Mouse (Mus musculus) stomach, embryonic 16.5 days (tissue): ENCODE results near the gene Dnmt3a. TPM values are rescaled to one million over a fixed set of nuclear protein-coding genes. Genes with fewer than 3 reads are reported as not detected.
A peak's percentile ranks its signal among the peaks of the same experiment; 100 is the strongest.

Experiments
- ATAC-seq: fragments of 200-750 bp; cut with Nextera tagmentation; 2 replicates; pipeline ENCODE4 v1.8.0; 2017; ENCODE audit warnings: moderate number of reproducible peaks, moderate TSS enrichment; ENCODE audit not compliant: insufficient read depth, low FRiP score
- H3K27ac ChIP-seq: fragments of 300-500 bp; sonication (generic); 2 replicates; pipeline ENCODE4 v1.5.1; 2014; ENCODE audit warnings: low read length
- H3K27me3 ChIP-seq: fragments of 300-500 bp; sonication (generic); 2 replicates; pipeline ENCODE4 v1.6.1; 2014; ENCODE audit warnings: low read length, control low read depth, mixed read lengths; ENCODE audit not compliant: control insufficient read depth, insufficient read depth
- H3K36me3 ChIP-seq: fragments of 300-500 bp; sonication (generic); 2 replicates; pipeline ENCODE4 v1.6.1; 2014; ENCODE audit warnings: low read length; ENCODE audit not compliant: control insufficient read depth, insufficient read depth
- H3K4me1 ChIP-seq: fragments of 300-500 bp; sonication (generic); 2 replicates; pipeline ENCODE4 v1.6.1; 2014; ENCODE audit warnings: low read length, control low read depth, mixed read lengths; ENCODE audit not compliant: control insufficient read depth, insufficient read depth
- H3K4me2 ChIP-seq: fragments of 300-500 bp; sonication (generic); 2 replicates; pipeline ENCODE4 v1.6.1; 2014; ENCODE audit warnings: low read depth, low read length, mixed read lengths
- H3K4me3 ChIP-seq: fragments of 300-500 bp; sonication (generic); replicated peaks from 2 replicates; pipeline ENCODE4 v1.5.1; 2014; ENCODE audit warnings: mild to moderate bottlenecking, low read length
- H3K9ac ChIP-seq: fragments of 300-500 bp; sonication (generic); 2 replicates; pipeline ENCODE4 v1.6.1; 2014; ENCODE audit warnings: low read length
- H3K9me3 ChIP-seq: fragments of 300-500 bp; sonication (generic); replicated peaks from 2 replicates; pipeline ENCODE4 v1.6.1; 2016; ENCODE audit warnings: low read length, control low read depth; ENCODE audit not compliant: control insufficient read depth
- WGBS: fragments of 180-500 bp; shearing (Covaris S2); extraction: QIAGEN DNeasy Blood & Tissue Kit; methylation state at CpG from one replicate; pipeline ENCODE4 v1.1.7; 2014; 5-methylcytosine and 5-hydroxymethylcytosine counted together
- polyA plus RNA-seq: library from polyadenylated mRNA; unstranded; fragments of >200 nt; fragmentation: Nextera tagmentation; extraction: Ambion mirVana; gene quantifications from 2 replicates; pipeline ENCODE4 v1.2.1, GENCODE M21; 2015

Dnmt3a gene
- polyA plus RNA-seq: 49.6 and 60.4 TPM in 2 replicates

GRCm38 (mm10) chr12:3805852-3806251, at the start of gene Dnmt3a:
Dnmt3a (plus strand) TSS chr12:3806007.
- H3K9me3 ChIP-seq: no peaks in the 10 kb centered on the region
- H3K36me3 ChIP-seq: no peaks in the 10 kb centered on the region
- H3K27ac ChIP-seq: peak within 1 kb of the TSS; percentile 96
- peak within 1 kb of the TSS; percentile 59 for H3K4me2 ChIP-seq
- ATAC-seq: no peak
- H3K27me3 ChIP-seq: no peaks in the 10 kb centered on the region
- peaks cover 29% of the 10 kb centered on the region for H3K4me1 ChIP-seq
- WGBS: 18% methylated on average over 4 of the region's 4 CpGs
- peak within 1 kb of the TSS; percentile 78 for H3K4me3 ChIP-seq
- peak within 1 kb of the TSS; percentile 99 for H3K9ac ChIP-seq

GRCm38 (mm10) chr12:3756216-3756615, 49.6 kb upstream of the Dnmt3a start:
- ATAC-seq: no peak
- no peaks in the 10 kb centered on the region for H3K9me3 ChIP-seq
- WGBS: 85% methylated on average over 3 of the region's 3 CpGs
- no peaks in the 10 kb centered on the region for H3K27me3 ChIP-seq
- no peak overlapping the region for H3K4me3 ChIP-seq
- peaks cover 11% of the 10 kb centered on the region for H3K4me1 ChIP-seq
- H3K36me3 ChIP-seq: no peaks in the 10 kb centered on the region
- no peak overlapping the region for H3K4me2 ChIP-seq
- no peak overlapping the region for H3K9ac ChIP-seq
- no peak overlapping the region for H3K27ac ChIP-seq

- H3K4me2 ChIP-seq: no peak overlapping the region
- no peaks in the 10 kb centered on the region for H3K9me3 ChIP-seq
- WGBS: 61% methylated on average over 3 of the region's 3 CpGs
- peaks cover 11% of the 10 kb centered on the region for H3K4me1 ChIP-seq
- no peaks in the 10 kb centered on the region for H3K36me3 ChIP-seq
- H3K27me3 ChIP-seq: no peaks in the 10 kb centered on the region
- no peak overlapping the region for H3K4me3 ChIP-seq
- no peak overlapping the region for H3K9ac ChIP-seq
- peak overlapping the region; percentile 69 for H3K27ac ChIP-seq
- peak; percentile 73 for ATAC-seq
Observed at GRCm38 (mm10) chr12:3758127-3758526, 47.7 kb upstream of the Dnmt3a start.

GRCm38 (mm10) chr12:3759419-3759818, 46.4 kb upstream of the Dnmt3a start:
- peak overlapping the region; percentile 77 for H3K27ac ChIP-seq
- WGBS: 5% methylated on average over 4 of the region's 4 CpGs
- no peak overlapping the region for H3K4me3 ChIP-seq
- peaks cover 11% of the 10 kb centered on the region for H3K4me1 ChIP-seq
- H3K4me2 ChIP-seq: peak overlapping the region; percentile 9; the same call in 1 of the 2 replicates
- no peaks in the 10 kb centered on the region for H3K27me3 ChIP-seq
- peak; percentile 86 for ATAC-seq
- no peaks in the 10 kb centered on the region for H3K36me3 ChIP-seq
- H3K9me3 ChIP-seq: no peaks in the 10 kb centered on the region
- peak overlapping the region; percentile 35; the same call in 1 of the 2 replicates for H3K9ac ChIP-seq

GRCm38 (mm10) chr12:3760876-3761590, 44.8 kb upstream of the Dnmt3a start:
- WGBS: 68% methylated on average over 4 of the region's 4 CpGs
- Histone ChIP-seq H3K9me3 (no peaks in the 10 kb centered on the region), H3K36me3 (no peaks in the 10 kb centered on the region), H3K9ac (no peak overlapping the region), H3K27me3 (no peaks in the 10 kb centered on the region), H3K4me2 (no peak overlapping the region), H3K4me3 (no peak overlapping the region), H3K4me1 (peaks cover 11% of the 10 kb centered on the region), H3K27ac (no peak overlapping the region)
- no peak for ATAC-seq

- no peaks in the 10 kb centered on the region for H3K9me3 ChIP-seq
- peaks cover 11% of the 10 kb centered on the region for H3K4me1 ChIP-seq
- WGBS: 56% methylated on average over 6 of the region's 6 CpGs
- H3K9ac ChIP-seq: no peak overlapping the region
- no peaks in the 10 kb centered on the region for H3K27me3 ChIP-seq
- no peak overlapping the region for H3K4me2 ChIP-seq
- no peak overlapping the region for H3K27ac ChIP-seq
- no peak overlapping the region for H3K4me3 ChIP-seq
- H3K36me3 ChIP-seq: no peaks in the 10 kb centered on the region
- ATAC-seq: no peak
Observed at GRCm38 (mm10) chr12:3761591-3762295, 44.1 kb upstream of the Dnmt3a start.

- ATAC-seq: no peak
- peaks cover 7% of the 10 kb centered on the region for H3K4me1 ChIP-seq
- H3K36me3 ChIP-seq: no peaks in the 10 kb centered on the region
- H3K27ac ChIP-seq: no peak overlapping the region
- H3K9me3 ChIP-seq: no peaks in the 10 kb centered on the region
- H3K27me3 ChIP-seq: no peaks in the 10 kb centered on the region
- H3K9ac ChIP-seq: no peak overlapping the region
- no peak overlapping the region for H3K4me2 ChIP-seq
- H3K4me3 ChIP-seq: no peak overlapping the region
- WGBS: 51% methylated on average over 3 of the region's 3 CpGs
Observed at GRCm38 (mm10) chr12:3764191-3764804, 41.5 kb upstream of the Dnmt3a start.

GRCm38 (mm10) chr12:3767360-3767759, 38.4 kb upstream of the Dnmt3a start:
- WGBS: 67% methylated on average over 8 of the region's 8 CpGs
- H3K9ac ChIP-seq: no peak overlapping the region
- ATAC-seq: no peak

GRCm38 (mm10) chr12:3768391-3768790, 37.4 kb upstream of the Dnmt3a start:
- Histone ChIP-seq H3K4me2 (no peak overlapping the region), H3K9ac (no peak overlapping the region), H3K9me3 (no peaks in the 10 kb centered on the region), H3K4me1 (no peaks in the 10 kb centered on the region), H3K27ac (no peak overlapping the region), H3K36me3 (no peaks in the 10 kb centered on the region), H3K4me3 (no peak overlapping the region), H3K27me3 (no peaks in the 10 kb centered on the region)
- 89% methylated on average over 4 of the region's 4 CpGs for WGBS
- ATAC-seq: no peak

More at GRCm38 (mm10) chr12:3767360-3767759, 38.4 kb upstream of the Dnmt3a start:
- Histone ChIP-seq H3K4me3 (no peak overlapping the region), H3K9me3 (no peaks in the 10 kb centered on the region), H3K36me3 (no peaks in the 10 kb centered on the region), H3K27me3 (no peaks in the 10 kb centered on the region), H3K4me2 (no peak overlapping the region), H3K4me1 (no peaks in the 10 kb centered on the region), H3K27ac (no peak overlapping the region)
